Mouse (Mus musculus) midbrain, embryonic 13.5 days (tissue): Measurements from ENCODE around the gene Pla2g7. TPM values are rescaled to one million over a fixed set of nuclear protein-coding genes. Genes with fewer than 3 reads are reported as not detected.
A peak's percentile ranks its signal among the peaks of the same experiment; 100 is the strongest.

Experiments
- ATAC-seq: fragments of 200-750 bp; cut with Nextera tagmentation; 2 replicates; pipeline ENCODE4 v1.8.0; 2017; ENCODE audit warnings: mild to moderate bottlenecking, moderate TSS enrichment, moderate library complexity
- H3K27ac ChIP-seq: fragments of 300-500 bp; sonication (generic); 2 replicates; pipeline ENCODE4 v1.5.1; 2015; ENCODE audit warnings: inconsistent platforms, mild to moderate bottlenecking, moderate library complexity
- H3K27me3 ChIP-seq: fragments of 300-500 bp; sonication (generic); 2 replicates; pipeline ENCODE4 v1.6.1; 2015; ENCODE audit warnings: mild to moderate bottlenecking, inconsistent platforms
- H3K36me3 ChIP-seq: fragments of 300-500 bp; sonication (generic); 2 replicates; pipeline ENCODE4 v1.6.1; 2015; ENCODE audit warnings: mild to moderate bottlenecking, inconsistent platforms
- H3K4me1 ChIP-seq: fragments of 300-500 bp; sonication (generic); replicated peaks from 2 replicates; pipeline ENCODE4 v1.6.1; 2015; ENCODE audit warnings: inconsistent platforms
- H3K4me2 ChIP-seq: fragments of 300-500 bp; sonication (generic); replicated peaks from 2 replicates; pipeline ENCODE4 v1.6.1; 2015; ENCODE audit warnings: moderate library complexity, mild to moderate bottlenecking, inconsistent platforms
- H3K4me3 ChIP-seq: fragments of 300-500 bp; sonication (generic); replicated peaks from 2 replicates; pipeline ENCODE4 v1.5.1; 2015; ENCODE audit warnings: mild to moderate bottlenecking, inconsistent platforms
- H3K9ac ChIP-seq: fragments of 300-500 bp; sonication (generic); replicated peaks from 2 replicates; pipeline ENCODE4 v1.6.1; 2015; ENCODE audit warnings: mild to moderate bottlenecking, inconsistent platforms
- H3K9me3 ChIP-seq: fragments of 300-500 bp; sonication (generic); 2 replicates; pipeline ENCODE4 v1.6.1; 2016; ENCODE audit warnings: mild to moderate bottlenecking, inconsistent platforms
- WGBS: fragments of 180-500 bp; shearing (Covaris S2); methylation state at CpG from one replicate; pipeline ENCODE4 v1.1.7; 2015; 5-methylcytosine and 5-hydroxymethylcytosine counted together
- polyA plus RNA-seq: library from polyadenylated mRNA; unstranded; fragments of >200 nt; fragmentation: Nextera tagmentation; extraction: Ambion mirVana; gene quantifications from 2 replicates; pipeline ENCODE4 v1.2.1, GENCODE M21; 2015

Gene Pla2g7
- polyA plus RNA-seq, 1 experiment from 2014 or later: 8.2 TPM

GRCm38 (mm10) chr17:43554516-43555403 is 13.1 kb upstream of the Pla2g7 start:
- 86% methylated on average over 12 of the region's 12 CpGs for WGBS

GRCm38 (mm10) chr17:43557104-43557503 is 10.8 kb upstream of the Pla2g7 start:
- H3K9ac ChIP-seq: no peak overlapping the region
- no peaks in the 10 kb centered on the region for H3K9me3 ChIP-seq
- H3K4me2 ChIP-seq: no peak overlapping the region
- no peaks in the 10 kb centered on the region for H3K36me3 ChIP-seq
- H3K27ac ChIP-seq: no peak overlapping the region
- no peak overlapping the region for H3K4me3 ChIP-seq
- 76% methylated on average over 4 of the region's 4 CpGs for WGBS
- H3K4me1 ChIP-seq: no peaks in the 10 kb centered on the region
- ATAC-seq: no peak
- H3K27me3 ChIP-seq: no peaks in the 10 kb centered on the region

More at GRCm38 (mm10) chr17:43554516-43555403, 13.1 kb upstream of the Pla2g7 start:
- Histone ChIP-seq H3K36me3 (no peaks in the 10 kb centered on the region), H3K4me2 (no peak overlapping the region), H3K9ac (no peak overlapping the region), H3K4me3 (no peak overlapping the region), H3K27me3 (no peaks in the 10 kb centered on the region), H3K27ac (no peak overlapping the region), H3K9me3 (no peaks in the 10 kb centered on the region), H3K4me1 (0 out of 2 replicates have a peak, but pooled peaks cover 2% of the 10 kb centered on the region)
- no peak for ATAC-seq

- 31% methylated on average over 6 of the region's 6 CpGs for WGBS
- Histone ChIP-seq H3K9ac (no peak overlapping the region), H3K36me3 (no peaks in the 10 kb centered on the region), H3K9me3 (no peaks in the 10 kb centered on the region), H3K4me3 (no peak overlapping the region), H3K27me3 (no peaks in the 10 kb centered on the region), H3K4me2 (no peak overlapping the region), H3K27ac (no peak overlapping the region), H3K4me1 (no peaks in the 10 kb centered on the region)
- ATAC-seq: peak; percentile 72; the same call in 1 of the 2 replicates
These were observed 10.3 kb upstream of the Pla2g7 start for GRCm38 (mm10) chr17:43557541-43558090.

- H3K9ac ChIP-seq: no peak overlapping the region
- H3K4me3 ChIP-seq: no peak overlapping the region
- H3K27me3 ChIP-seq: no peaks in the 10 kb centered on the region
- H3K4me2 ChIP-seq: no peak overlapping the region
- no peaks in the 10 kb centered on the region for H3K9me3 ChIP-seq
- no peak overlapping the region for H3K27ac ChIP-seq
- no peak for ATAC-seq
- 91% methylated on average over 3 of the region's 3 CpGs for WGBS
- H3K4me1 ChIP-seq: no peaks in the 10 kb centered on the region
- no peaks in the 10 kb centered on the region for H3K36me3 ChIP-seq
These were observed 9.2 kb upstream of the Pla2g7 start for GRCm38 (mm10) chr17:43558678-43559077.

GRCm38 (mm10) chr17:43563192-43563987 is 4.5 kb upstream of the Pla2g7 start:
- H3K36me3 ChIP-seq: no peaks in the 10 kb centered on the region
- H3K9me3 ChIP-seq: no peaks in the 10 kb centered on the region
- 89% methylated on average over 7 of the region's 7 CpGs for whole genome bisulfite sequencing
- H3K9ac ChIP-seq: no peak overlapping the region
- H3K27ac ChIP-seq: no peak overlapping the region
- peaks cover 10% of the 10 kb centered on the region; the same call in 1 of the 2 replicates for H3K4me1 ChIP-seq
- no peak overlapping the region for H3K4me3 ChIP-seq
- no peak for ATAC-seq
- H3K4me2 ChIP-seq: no peak overlapping the region
- H3K27me3 ChIP-seq: no peaks in the 10 kb centered on the region

- no peaks in the 10 kb centered on the region for H3K36me3 ChIP-seq
- H3K27ac ChIP-seq: no peak overlapping the region
- WGBS: 2% methylated on average over 12 of the region's 12 CpGs
- ATAC-seq: peak; percentile 64; the same call in 1 of the 2 replicates
- H3K9me3 ChIP-seq: no peaks in the 10 kb centered on the region
- H3K4me3 ChIP-seq: peak overlapping the region; percentile 52
- peak overlapping the region; percentile 85 for H3K4me2 ChIP-seq
- peaks cover 15% of the 10 kb centered on the region for H3K4me1 ChIP-seq
- H3K27me3 ChIP-seq: no peaks in the 10 kb centered on the region
- H3K9ac ChIP-seq: peak overlapping the region; percentile 66
These were observed 306 bp upstream of the Pla2g7 start for GRCm38 (mm10) chr17:43567593-43567991.

GRCm38 (mm10) chr17:43569287-43569686 is 1.4 kb downstream of the Pla2g7 start:
- Histone ChIP-seq H3K4me2 (no peak overlapping the region), H3K9ac (no peak overlapping the region), H3K9me3 (no peaks in the 10 kb centered on the region), H3K36me3 (no peaks in the 10 kb centered on the region), H3K27me3 (no peaks in the 10 kb centered on the region), H3K4me3 (no peak overlapping the region), H3K4me1 (peaks cover 22% of the 10 kb centered on the region), H3K27ac (no peak overlapping the region)
- WGBS: 48% methylated on average over 7 of the region's 7 CpGs
- no peak for ATAC-seq

GRCm38 (mm10) chr17:43573624-43574073 is 5.8 kb downstream of the Pla2g7 start:
- 0 out of 2 replicates have a peak, but pooled peaks have one; percentile 22 for ATAC-seq
- WGBS: 9% methylated on average over 3 of the region's 3 CpGs
- Histone ChIP-seq H3K27me3 (no peaks in the 10 kb centered on the region), H3K4me3 (no peak overlapping the region), H3K9ac (no peak overlapping the region), H3K4me2 (no peak overlapping the region), H3K27ac (no peak overlapping the region), H3K36me3 (no peaks in the 10 kb centered on the region), H3K9me3 (no peaks in the 10 kb centered on the region), H3K4me1 (peaks cover 10% of the 10 kb centered on the region)

GRCm38 (mm10) chr17:43580456-43580855 is 12.6 kb downstream of the Pla2g7 start:
- Histone ChIP-seq H3K27me3 (no peaks in the 10 kb centered on the region), H3K4me1 (peaks cover 11% of the 10 kb centered on the region), H3K9ac (no peak overlapping the region; the same call in 1 of the 2 replicates), H3K9me3 (no peaks in the 10 kb centered on the region), H3K4me3 (no peak overlapping the region), H3K4me2 (peak overlapping the region; percentile 27), H3K27ac (peak overlapping the region; percentile 41; the same call in 1 of the 2 replicates), H3K36me3 (no peaks in the 10 kb centered on the region)
- whole genome bisulfite sequencing: 35% methylated on average over 3 of the region's 3 CpGs
- no peak for ATAC-seq

- 22% methylated on average over 8 of the region's 8 CpGs for WGBS
- H3K27me3 ChIP-seq: no peaks in the 10 kb centered on the region
- no peaks in the 10 kb centered on the region for H3K36me3 ChIP-seq
- H3K4me2 ChIP-seq: peak overlapping the region; percentile 27
- H3K9me3 ChIP-seq: no peaks in the 10 kb centered on the region
- ATAC-seq: peak; percentile 88
- peak overlapping the region; percentile 41 for H3K27ac ChIP-seq
- H3K4me1 ChIP-seq: peaks cover 11% of the 10 kb centered on the region
- no peak overlapping the region for H3K4me3 ChIP-seq
- no peak overlapping the region; the same call in 1 of the 2 replicates for H3K9ac ChIP-seq
These were observed 13.1 kb downstream of the Pla2g7 start for GRCm38 (mm10) chr17:43581012-43581467.

- no peak for ATAC-seq
- Histone ChIP-seq H3K27me3 (no peaks in the 10 kb centered on the region), H3K27ac (no peak overlapping the region), H3K4me3 (no peak overlapping the region), H3K9ac (no peak overlapping the region), H3K36me3 (no peaks in the 10 kb centered on the region), H3K4me2 (no peak overlapping the region), H3K4me1 (peaks cover 11% of the 10 kb centered on the region), H3K9me3 (no peaks in the 10 kb centered on the region)
- 89% methylated on average over 7 of the region's 7 CpGs for WGBS
These were observed 16.9 kb downstream of the Pla2g7 start for GRCm38 (mm10) chr17:43584771-43585170.
